Mouse (Mus musculus): ENCODE results near the gene Tspan32. TPM values are rescaled to one million over a fixed set of nuclear protein-coding genes. Genes with fewer than 3 reads are reported as not detected.

Tspan32 gene
- polyA plus RNA-seq, 1 experiment from 2014 or later, result 8.3 TPM

GRCm38 (mm10) chr7:143062704-143063103 is 57.9 kb downstream of the Tspan32 start:
- Histone ChIP-seq H3K27ac (no peak overlapping the region; the same call in 1 of the 2 replicates), H3K27me3 (no peaks in the 10 kb centered on the region), H3K9me3 (no peaks in the 10 kb centered on the region), H3K9ac (no peak overlapping the region), H3K4me3 (no peak overlapping the region), H3K4me1 (peaks cover 50% of the 10 kb centered on the region), H3K4me2 (no peak overlapping the region), H3K36me3 (peaks cover 75% of the 10 kb centered on the region)
- 0 out of 2 replicates have a peak, but pooled peaks have one; percentile 17 for ATAC-seq (ENCODE audit: insufficient number of reproducible peaks, low FRiP score, low TSS enrichment, low read depth)
- 51% methylated on average over 2 of the region's 2 CpGs for WGBS

- Histone ChIP-seq H3K9me3 (no peaks in the 10 kb centered on the region), H3K27ac (peak overlapping the region; percentile 17; the same call in 1 of the 2 replicates), H3K9ac (no peak overlapping the region), H3K4me3 (no peak overlapping the region), H3K4me2 (no peak overlapping the region), H3K4me1 (peaks cover 45% of the 10 kb centered on the region), H3K27me3 (no peaks in the 10 kb centered on the region), H3K36me3 (peaks cover 74% of the 10 kb centered on the region)
- ATAC-seq (ENCODE audit: insufficient number of reproducible peaks, low FRiP score, low TSS enrichment, low read depth), result no peak
- WGBS, result 87% methylated on average over 6 of the region's 6 CpGs
Measured at GRCm38 (mm10) chr7:143064226-143064625, 59.4 kb downstream of the Tspan32 start.

- no peak overlapping the region for H3K4me2 ChIP-seq
- H3K9me3 ChIP-seq, result no peaks in the 10 kb centered on the region
- H3K4me1 ChIP-seq, result peaks cover 40% of the 10 kb centered on the region
- H3K4me3 ChIP-seq, result no peak overlapping the region
- no peak overlapping the region for H3K9ac ChIP-seq
- ATAC-seq (ENCODE audit: insufficient number of reproducible peaks, low FRiP score, low TSS enrichment, low read depth), result no peak
- H3K27me3 ChIP-seq, result no peaks in the 10 kb centered on the region
- 93% methylated on average over 2 of the region's 2 CpGs for WGBS
- H3K36me3 ChIP-seq, result peaks cover 74% of the 10 kb centered on the region
- no peak overlapping the region for H3K27ac ChIP-seq
Measured at GRCm38 (mm10) chr7:143065692-143066091, 60.8 kb downstream of the Tspan32 start.

- Histone ChIP-seq H3K27ac (peak overlapping the region; percentile 96), H3K4me1 (peaks cover 41% of the 10 kb centered on the region)
- WGBS, result 56% methylated on average over 2 of the region's 2 CpGs
Measured at GRCm38 (mm10) chr7:143067469-143067868, 62.6 kb downstream of the Tspan32 start.

GRCm38 (mm10) chr7:143067897-143068296 is 63.1 kb downstream of the Tspan32 start:
- H3K36me3 ChIP-seq, result peaks cover 71% of the 10 kb centered on the region
- 81% methylated on average over 3 of the region's 3 CpGs for WGBS
- no peak overlapping the region for H3K4me3 ChIP-seq
- no peak overlapping the region for H3K9ac ChIP-seq
- H3K9me3 ChIP-seq, result no peaks in the 10 kb centered on the region
- peak overlapping the region; percentile 96 for H3K27ac ChIP-seq
- H3K4me2 ChIP-seq, result no peak overlapping the region; the same call in 1 of the 2 replicates
- no peak for ATAC-seq (ENCODE audit: insufficient number of reproducible peaks, low FRiP score, low TSS enrichment, low read depth)
- H3K27me3 ChIP-seq, result no peaks in the 10 kb centered on the region
- H3K4me1 ChIP-seq, result peaks cover 38% of the 10 kb centered on the region

More at GRCm38 (mm10) chr7:143067469-143067868, 62.6 kb downstream of the Tspan32 start:
- no peak overlapping the region for H3K4me2 ChIP-seq
- no peak overlapping the region for H3K4me3 ChIP-seq
- H3K9ac ChIP-seq, result no peak overlapping the region
- peaks cover 75% of the 10 kb centered on the region for H3K36me3 ChIP-seq
- H3K9me3 ChIP-seq, result no peaks in the 10 kb centered on the region
- no peak for ATAC-seq (ENCODE audit: insufficient number of reproducible peaks, low FRiP score, low TSS enrichment, low read depth)
- no peaks in the 10 kb centered on the region for H3K27me3 ChIP-seq

GRCm38 (mm10) chr7:143068316-143068881 is 63.6 kb downstream of the Tspan32 start:
- ATAC-seq (ENCODE audit: insufficient number of reproducible peaks, low FRiP score, low TSS enrichment, low read depth), result peak; percentile 0; the same call in 1 of the 2 replicates
- WGBS, result 43% methylated on average over 13 of the region's 13 CpGs
- Histone ChIP-seq H3K9ac (peak overlapping the region; percentile 39; the same call in 1 of the 2 replicates), H3K4me3 (peak overlapping the region; percentile 71), H3K9me3 (no peaks in the 10 kb centered on the region), H3K27me3 (no peaks in the 10 kb centered on the region), H3K36me3 (peaks cover 67% of the 10 kb centered on the region), H3K4me1 (peaks cover 38% of the 10 kb centered on the region), H3K4me2 (peak overlapping the region; percentile 52), H3K27ac (peak overlapping the region; percentile 96)

GRCm38 (mm10) chr7:143068882-143069591 is 64.2 kb downstream of the Tspan32 start, which contains the start of gene Tssc4:
Tssc4 (plus strand) TSS chr7:143069249.
- peak within 1 kb of the TSS; percentile 96 for H3K27ac ChIP-seq
- H3K36me3 ChIP-seq, result peaks cover 67% of the 10 kb centered on the region
- ATAC-seq (ENCODE audit: insufficient number of reproducible peaks, low FRiP score, low TSS enrichment, low read depth), result peak; percentile 95
- H3K4me3 ChIP-seq, result peak within 1 kb of the TSS; percentile 71
- H3K9me3 ChIP-seq, result no peaks in the 10 kb centered on the region
- no peaks in the 10 kb centered on the region for H3K27me3 ChIP-seq
- WGBS, result under 1% methylated on average over 51 of the region's 51 CpGs
- H3K4me2 ChIP-seq, result peak within 1 kb of the TSS; percentile 82
- peak within 1 kb of the TSS; percentile 85 for H3K9ac ChIP-seq
- H3K4me1 ChIP-seq, result peaks cover 34% of the 10 kb centered on the region

Other genes starting within 250 kb of the Tspan32 start
- 0.21 and 0.47 TPM in 2 replicates for gene Th, start 73.9 kb upstream of the Tspan32 start, polyA plus RNA-seq (2015; fragmentation: Nextera tagmentation; extraction: Ambion mirVana)
- gene Ascl2, start 35.8 kb upstream of the Tspan32 start, polyA plus RNA-seq (2015; fragmentation: Nextera tagmentation; extraction: Ambion mirVana), result 1.8 TPM in 2 replicates
- gene Cd81, start 47.7 kb downstream of the Tspan32 start, polyA plus RNA-seq (2015; fragmentation: Nextera tagmentation; extraction: Ambion mirVana), result 692 and 762 TPM in 2 replicates
- gene Tssc4, start 64.2 kb downstream of the Tspan32 start, polyA plus RNA-seq (2015; fragmentation: Nextera tagmentation; extraction: Ambion mirVana), result 97.1 and 98.8 TPM in 2 replicates
- gene Trpm5, start 89.6 kb downstream of the Tspan32 start, polyA plus RNA-seq (2015; fragmentation: Nextera tagmentation; extraction: Ambion mirVana), result 22.1 and 22.8 TPM in 2 replicates
- 1.1 and 2.1 TPM in 2 replicates for gene Kcnq1, start 101.3 kb downstream of the Tspan32 start, polyA plus RNA-seq (2015; fragmentation: Nextera tagmentation; extraction: Ambion mirVana)